Mouse (Mus musculus) layer of hippocampus, postnatal 36 days (tissue): ENCODE measurements around the gene Angptl6. TPM values are rescaled to one million over a fixed set of nuclear protein-coding genes. Genes with fewer than 3 reads are reported as not detected.

Experiments used
- DNase-seq, 2 experiments: peaks; one replicate each; pipeline ENCODE4 v3.0.0; 2022
- total RNA-seq, 2 experiments: library from RNA; stranded (reverse); gene quantifications; 2 replicates each; pipeline ENCODE4 v1.2.3; 2021

Gene Angptl6
- total RNA-seq, 2 experiments from 2014 or later: 9.8 to 9.9 TPM

DNA sequence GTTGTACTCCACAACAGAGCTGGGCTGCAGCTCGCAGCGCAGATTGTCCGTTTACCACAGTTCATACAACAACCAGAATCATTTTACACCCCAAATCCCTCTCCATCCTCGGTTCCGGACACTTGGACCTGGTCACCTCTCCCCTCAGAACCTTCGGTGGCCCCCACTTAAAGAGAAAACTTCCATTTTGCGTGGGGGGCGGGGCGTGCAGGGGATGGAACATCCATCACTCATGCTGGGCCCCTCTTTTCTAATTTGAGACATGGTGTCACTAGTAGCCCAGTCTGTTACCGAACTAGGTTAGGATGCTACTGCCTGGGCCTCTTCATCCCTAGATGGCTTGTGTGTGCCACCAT lies 839 bp downstream of the Angptl6 start:
- no peak for DNase-seq

DNA sequence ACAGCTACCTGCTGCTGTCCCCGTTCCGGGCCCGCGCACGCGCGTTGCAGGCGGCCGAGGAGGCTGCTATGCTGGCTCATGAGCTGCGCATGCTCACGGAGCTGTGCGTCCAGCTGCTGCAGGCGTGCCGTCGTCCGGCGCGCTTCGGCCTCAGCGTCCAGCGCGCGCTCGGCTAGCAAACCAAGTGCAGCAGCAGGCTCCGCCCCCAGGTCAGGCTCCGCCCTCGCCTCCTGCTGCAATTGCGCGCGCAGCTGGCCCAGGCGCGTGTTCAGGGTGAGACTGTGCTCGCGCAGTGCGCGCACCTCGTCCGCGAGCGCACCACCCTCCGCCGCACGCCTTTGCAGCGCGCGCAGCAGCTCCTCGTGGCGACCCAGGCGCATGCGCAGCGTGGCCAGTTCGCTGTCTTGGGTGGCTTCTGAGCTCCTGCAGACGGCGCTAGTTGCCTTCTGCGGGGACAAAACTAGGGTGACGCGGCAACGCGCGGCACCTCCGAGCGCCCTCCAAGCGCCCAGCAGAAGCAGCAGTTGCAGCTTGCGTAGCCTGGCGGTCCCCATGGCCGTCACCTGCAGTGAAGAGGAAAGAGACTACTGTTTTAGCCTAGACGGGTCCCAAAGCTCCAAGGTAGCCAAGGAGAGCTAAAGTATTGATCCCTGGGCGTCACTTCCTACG lies 1.4 kb downstream of the Angptl6 start:
- peak; percentile 99 to 100 for DNase-seq

DNA sequence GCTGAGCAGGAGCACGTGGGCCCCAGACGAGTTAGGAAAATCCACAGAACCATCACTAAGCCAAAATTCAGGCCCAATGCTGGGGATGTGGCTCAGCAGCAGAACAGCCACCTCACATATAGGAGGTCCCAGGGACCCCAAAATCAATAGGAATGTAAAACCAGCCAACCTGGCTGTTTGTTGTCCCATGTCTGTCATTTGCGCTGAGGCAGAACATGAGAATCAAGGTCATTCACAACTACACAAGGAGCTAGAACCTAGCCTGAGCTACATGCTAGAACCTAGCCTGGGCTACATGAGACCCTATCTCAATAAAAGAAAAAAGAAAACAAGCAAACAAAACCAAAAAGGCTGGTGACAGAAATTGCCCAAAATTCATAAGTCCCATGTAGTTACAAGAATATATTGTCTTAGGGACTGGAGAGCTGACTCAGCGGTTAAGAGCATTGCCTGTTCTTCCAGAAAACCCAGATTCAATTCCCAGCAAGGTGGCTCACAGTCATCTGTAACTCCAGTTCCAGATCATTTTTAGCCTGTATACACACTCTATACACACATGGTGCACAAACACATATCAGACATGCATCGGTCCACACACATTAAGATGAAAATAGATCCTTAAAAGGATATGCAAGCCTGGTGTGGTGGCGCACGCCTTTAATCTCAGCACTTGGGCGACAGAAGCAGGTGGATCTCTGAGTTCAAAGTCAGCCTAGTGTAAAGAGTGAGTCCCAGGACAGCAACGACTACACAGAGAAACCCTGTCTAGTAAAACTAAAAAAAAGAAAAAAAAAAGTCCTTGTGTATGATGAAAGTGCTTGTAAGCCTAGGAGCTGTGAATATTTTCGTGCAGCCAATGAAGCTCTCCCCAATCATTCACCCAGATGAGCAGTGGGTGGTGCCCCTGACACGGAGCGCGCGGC lies 2.1 kb downstream of the Angptl6 start:
- DNase-seq: no peak

DNA sequence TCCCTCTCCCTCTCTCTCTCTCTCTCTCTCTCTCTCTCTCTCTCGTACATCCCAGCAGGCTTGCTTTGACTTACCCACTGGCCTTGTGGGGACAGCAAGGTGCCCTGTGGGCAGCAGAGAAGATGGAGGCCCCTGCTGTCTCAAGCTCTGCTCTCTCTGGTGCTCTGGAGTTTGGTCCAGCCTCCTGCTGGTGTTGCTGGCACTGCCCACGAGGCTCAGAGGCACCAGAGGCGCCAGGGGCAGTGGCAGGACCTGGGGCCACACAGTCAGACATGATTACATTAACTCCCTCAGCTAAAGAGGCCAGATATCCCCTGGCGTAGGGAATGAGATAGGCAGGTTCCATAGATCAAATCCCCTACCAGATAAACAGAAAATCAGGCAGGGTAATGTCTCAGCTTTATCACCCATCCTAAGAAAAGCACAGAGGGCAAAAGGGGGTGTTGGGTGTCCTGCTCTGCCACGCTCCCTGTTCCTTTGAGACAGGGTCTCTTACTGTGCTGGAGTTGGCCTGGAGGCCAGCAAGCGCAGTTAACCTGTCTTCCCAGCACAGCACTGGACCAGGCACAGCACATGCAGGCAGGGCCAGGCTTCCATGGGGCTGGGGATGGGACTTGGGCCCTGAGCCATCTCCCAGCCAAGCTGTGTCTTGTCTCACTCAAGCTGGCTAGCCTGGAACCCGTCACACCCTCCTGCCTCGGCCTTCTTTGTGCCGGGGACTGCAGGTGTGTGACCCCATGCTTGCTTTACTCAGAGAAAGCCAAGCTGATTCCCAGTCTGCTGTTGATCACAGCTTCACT lies 3.0 kb downstream of the Angptl6 start:
- no peak for DNase-seq

DNA sequence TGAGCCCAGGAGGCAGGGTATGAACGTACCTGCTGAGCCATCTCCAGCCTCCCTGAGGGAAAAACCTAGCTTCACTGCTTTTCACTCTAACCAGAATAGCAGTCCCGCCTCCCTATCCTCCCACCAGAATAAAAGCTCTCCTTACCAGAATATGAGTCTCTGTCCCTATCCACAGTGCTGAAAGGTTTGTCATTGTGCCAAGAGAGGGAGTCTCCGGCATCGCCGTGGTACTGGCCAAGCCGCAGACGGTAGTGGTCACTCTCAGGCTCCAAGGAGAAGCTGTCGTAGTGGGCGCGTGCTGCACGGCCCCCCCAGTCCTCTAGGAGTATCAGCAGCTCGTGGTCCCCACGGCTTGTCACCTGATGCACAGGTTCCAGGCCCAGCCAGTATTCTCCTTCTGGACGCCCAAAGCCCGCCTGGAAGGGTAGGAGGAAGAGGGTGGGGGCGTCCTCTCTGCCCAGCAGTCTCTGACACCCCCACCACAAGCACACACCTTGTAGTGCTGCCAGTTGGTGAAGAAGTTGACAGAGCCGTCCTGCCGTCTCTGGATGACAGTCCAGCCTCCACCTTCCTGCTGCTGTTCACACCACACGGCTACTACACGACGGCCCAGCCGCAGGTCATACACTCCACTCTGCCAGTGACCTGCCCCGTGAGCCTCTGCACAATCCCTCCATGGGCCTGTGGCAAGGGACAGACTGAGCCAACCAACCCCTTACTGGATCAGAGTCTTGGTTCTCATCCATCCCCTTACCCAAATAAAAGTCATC lies 4.3 kb downstream of the Angptl6 start:
- DNase-seq: no peak

DNA sequence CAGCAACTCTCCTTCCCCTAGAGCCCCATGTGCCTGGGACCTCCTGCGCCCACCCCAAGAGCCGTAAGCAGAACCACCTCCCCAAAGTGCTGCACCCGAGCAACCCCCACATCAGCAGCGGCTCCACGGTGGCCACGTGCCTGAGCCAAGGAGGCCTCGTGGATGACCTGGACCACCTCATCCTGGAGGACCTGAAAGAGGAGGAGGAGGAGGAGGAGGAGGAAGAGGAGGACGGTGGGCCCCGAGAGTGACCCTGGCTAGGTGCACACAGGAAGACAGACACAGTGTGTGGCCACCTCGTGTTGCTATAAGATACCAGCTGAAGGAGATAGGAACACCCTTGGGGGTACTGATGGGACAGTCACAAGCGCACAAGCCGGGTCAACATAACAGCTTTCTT lies 6.0 kb downstream of the Angptl6 start:
- no peak for DNase-seq

DNA sequence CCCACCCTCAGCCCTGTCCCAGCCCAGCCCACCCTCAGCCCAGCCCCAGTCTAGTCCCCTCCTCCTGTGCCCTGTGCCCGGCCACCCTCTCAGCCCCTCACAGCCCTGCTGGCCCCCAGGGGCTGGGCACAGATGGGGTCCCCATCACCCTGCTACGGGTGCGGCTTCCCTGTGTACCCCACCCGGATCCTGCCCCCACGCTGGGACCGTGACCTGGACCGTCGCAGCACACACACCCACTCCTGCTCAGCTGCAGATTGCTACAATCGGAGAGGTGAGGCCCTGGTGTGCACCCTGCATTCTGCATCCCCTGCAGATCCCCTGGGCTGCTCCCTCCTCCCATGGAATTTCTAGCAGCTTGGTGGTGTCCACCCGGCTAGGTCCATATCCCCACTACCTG lies 6.5 kb downstream of the Angptl6 start:
- no peak for DNase-seq

GRCm38 (mm10) chr9:20870211-20871173 lies 9.0 kb downstream of the Angptl6 start:
- DNase-seq: no peak

GRCm38 (mm10) chr9:20869246-20869645 lies 10.3 kb downstream of the Angptl6 start:
- DNase-seq: no peak

- peak; percentile 76 to 79 for DNase-seq
Observed at GRCm38 (mm10) chr9:20868448-20869001, 11.0 kb downstream of the Angptl6 start, which contains the start of gene A230050P20Rik. Gene A230050P20Rik (plus strand): TSS chr9:20868642.

DNA sequence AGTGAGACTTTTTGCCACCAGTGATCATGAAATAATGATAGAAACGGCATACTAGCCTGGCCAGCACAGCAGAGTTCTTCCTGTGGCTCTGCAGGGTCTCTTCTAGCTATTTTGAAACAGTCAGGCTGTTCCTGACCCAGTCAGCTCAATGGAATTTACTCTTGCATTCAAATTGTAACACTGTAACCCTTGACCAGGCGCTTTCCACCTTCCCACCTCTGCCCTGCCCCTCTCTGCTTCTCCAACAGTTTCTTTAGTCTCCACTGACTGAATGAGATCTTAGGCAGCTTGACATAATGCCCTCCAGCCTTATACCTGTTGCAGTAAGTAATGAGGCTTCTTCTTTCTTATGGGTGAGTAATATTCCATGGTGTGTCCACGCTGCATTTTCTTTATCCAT lies 12.6 kb downstream of the Angptl6 start:
- no peak for DNase-seq

DNA sequence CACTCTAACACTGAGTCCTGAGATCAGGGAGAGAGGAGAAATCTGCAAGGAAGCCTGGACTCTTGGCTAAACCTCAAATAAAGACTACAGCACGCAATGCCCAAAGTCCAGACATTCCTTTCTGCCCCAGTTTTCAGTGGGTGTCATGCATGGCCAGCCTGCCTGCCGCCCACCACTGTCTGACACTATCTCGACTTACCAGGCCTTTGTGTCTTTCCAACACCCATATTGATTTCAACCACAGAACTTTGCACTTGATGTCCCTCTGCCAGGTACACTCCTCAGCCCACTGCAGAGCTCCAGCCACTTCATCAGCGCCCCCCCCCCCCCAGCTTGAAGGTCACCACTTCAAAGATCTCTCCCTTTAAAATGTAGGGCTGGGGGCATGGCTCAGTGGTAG lies 17.3 kb downstream of the Angptl6 start:
- no peak for DNase-seq

- DNase-seq: no peak
Observed at GRCm38 (mm10) chr9:20861821-20862220, 17.7 kb downstream of the Angptl6 start.

- DNase-seq: no peak
Observed at GRCm38 (mm10) chr9:20859926-20860325, 19.6 kb downstream of the Angptl6 start.

DNA sequence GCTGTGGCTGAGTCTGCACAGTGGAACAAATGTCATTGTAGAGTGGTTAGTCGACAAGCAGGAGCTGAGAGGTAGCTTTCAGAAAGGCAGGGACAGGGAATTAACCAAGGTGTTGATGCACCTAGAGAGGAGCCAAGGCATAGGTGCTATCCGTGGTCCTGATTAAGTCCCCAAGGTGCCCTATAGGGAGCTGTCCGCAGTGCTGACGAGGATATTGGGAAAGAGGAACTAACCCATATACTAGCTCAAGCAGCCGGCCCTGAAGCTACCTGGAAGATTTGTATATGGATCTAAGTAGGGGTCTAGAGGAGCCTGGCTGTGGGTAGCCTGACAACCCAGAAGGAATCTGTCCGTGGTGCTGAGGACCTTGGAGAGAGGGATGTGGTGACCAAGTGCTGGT lies 22.4 kb downstream of the Angptl6 start:
- no peak for DNase-seq

DNA sequence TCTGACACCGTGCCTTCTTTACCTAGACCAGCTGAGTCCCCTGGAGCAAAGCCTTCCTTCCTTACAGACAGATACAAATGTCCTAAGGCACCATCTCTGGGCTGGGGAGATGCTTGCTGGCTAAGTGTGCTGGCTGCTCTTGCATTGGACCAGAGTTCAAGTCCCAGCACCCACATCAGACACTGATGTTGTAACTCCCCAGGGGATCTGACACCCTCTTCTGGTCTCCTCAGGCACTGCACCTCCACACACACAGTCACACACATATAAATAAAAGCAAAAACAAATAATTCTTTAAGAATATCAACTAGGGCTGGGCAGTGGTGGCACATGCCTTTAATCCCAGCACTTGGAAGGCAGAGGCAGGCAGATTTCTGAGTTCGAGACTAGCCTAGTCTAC lies 29.3 kb downstream of the Angptl6 start:
- no peak for DNase-seq

GRCm38 (mm10) chr9:20842670-20843069 lies 36.9 kb downstream of the Angptl6 start:
- DNase-seq: no peak

GRCm38 (mm10) chr9:20842211-20842610 lies 37.3 kb downstream of the Angptl6 start:
- DNase-seq: no peak

DNA sequence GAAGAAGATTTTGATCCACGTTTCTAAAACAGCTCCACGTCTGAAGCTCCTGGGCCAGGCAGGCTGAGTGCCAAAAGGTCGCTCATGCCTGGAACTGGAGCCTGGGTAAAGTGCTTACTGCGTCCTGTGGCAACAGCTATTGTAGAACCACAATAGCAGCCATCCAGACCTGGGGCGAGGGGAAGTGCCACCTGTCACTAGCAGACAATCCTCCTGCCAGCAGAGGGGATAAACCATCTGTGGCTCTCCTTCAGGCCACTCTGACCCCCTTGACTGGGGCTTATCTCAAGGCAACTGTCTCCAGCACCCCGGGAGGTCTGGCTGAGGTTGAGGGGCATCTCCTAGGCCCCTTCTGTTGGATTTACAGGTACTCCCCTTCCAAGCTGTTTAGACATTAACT lies 40.6 kb downstream of the Angptl6 start:
- no peak for DNase-seq

DNA sequence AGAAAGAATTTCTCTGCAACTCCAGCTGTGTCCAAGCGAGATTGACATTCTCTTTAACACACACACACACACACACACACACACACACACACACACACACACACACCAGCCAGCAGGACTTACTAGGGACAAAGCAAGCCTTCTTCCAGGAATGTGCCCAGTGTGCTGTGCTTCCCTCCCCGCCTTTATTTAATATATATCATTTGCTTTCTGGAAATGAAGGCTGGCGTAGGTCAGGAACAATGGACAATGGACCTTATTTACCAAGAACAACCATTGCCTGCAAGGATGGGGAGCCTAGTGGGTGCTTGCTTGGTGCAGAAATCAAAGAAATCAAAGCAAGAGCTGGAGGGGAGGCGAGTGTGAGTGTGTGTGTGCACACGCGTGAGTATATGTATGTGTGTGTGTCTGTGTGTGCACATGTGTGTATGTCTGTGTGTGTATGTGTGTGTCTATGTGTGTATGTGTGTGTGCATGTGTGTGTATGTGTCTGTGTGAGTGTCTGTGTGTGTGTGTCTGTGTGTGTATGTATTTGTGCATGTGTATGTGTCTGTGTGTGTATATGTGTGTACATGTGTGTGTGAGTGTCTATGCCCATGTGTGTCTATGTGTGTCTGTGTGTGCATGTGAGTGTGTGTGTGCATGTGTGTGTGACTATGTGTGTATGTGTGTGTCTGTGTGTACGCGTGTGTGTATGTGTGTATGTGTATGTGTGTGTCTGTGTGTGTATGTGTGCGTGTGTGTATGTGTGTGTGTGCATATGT lies 42.2 kb downstream of the Angptl6 start:
- no peak for DNase-seq
